Mouse (Mus musculus): Measurements from ENCODE around the gene St14.

DNA sequence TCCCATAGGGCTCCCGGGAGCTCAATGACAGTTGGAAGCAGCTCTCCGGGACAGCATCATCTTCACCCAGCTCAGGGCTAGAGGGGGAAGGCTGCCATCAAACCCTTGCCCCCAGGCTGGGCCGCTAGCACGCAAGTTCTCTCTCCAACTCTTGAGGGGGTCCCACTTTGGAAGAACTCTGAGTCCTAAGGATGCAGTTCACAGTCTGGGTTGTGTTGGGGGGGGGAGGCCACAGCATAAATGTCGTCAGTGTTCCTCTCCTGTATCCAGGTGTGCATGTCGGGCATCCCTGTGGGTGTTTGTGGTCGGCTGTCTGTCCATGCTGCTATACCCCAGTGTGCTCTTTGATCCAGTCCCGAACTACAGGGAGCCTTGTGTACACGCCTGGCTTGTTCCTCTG, 42.1 kb downstream of the St14 start:
- TF ChIP-seq POLR2A (IDR thresholded peaks at IDR 0.05; ENCODE audit: insufficient read length, low read depth): no peak
- no peak for TF ChIP-seq MYOG (IDR thresholded peaks at IDR 0.05; ENCODE audit: control insufficient read depth in 1 of 3, insufficient read depth in 1 of 3, insufficient read length in 2 of 3, low read depth in 2 of 3)
- no peak for TF ChIP-seq TCF12 (IDR thresholded peaks at IDR 0.05; ENCODE audit: insufficient read depth, poor library complexity, severe bottlenecking)
- no peak for TF ChIP-seq MAX (IDR thresholded peaks at IDR 0.05; ENCODE audit: low read depth)
- TF ChIP-seq TCF3 (IDR thresholded peaks at IDR 0.05; ENCODE audit: insufficient read length, low read depth): no peak
- TF ChIP-seq POLR2AphosphoS2 (IDR thresholded peaks at IDR 0.05; ENCODE audit: insufficient read length, low read depth): no peak
- no peak for TF ChIP-seq CEBPB (IDR thresholded peaks at IDR 0.05; ENCODE audit: insufficient read depth, poor library complexity, severe bottlenecking)
- no peak for TF ChIP-seq E2F4 (IDR thresholded peaks at IDR 0.05; ENCODE audit: insufficient read depth)
- TF ChIP-seq REST (IDR thresholded peaks at IDR 0.05; ENCODE audit: insufficient read depth, insufficient read length): no peak
- no peak for TF ChIP-seq MYOD1 (IDR thresholded peaks at IDR 0.05; ENCODE audit: control insufficient read depth in 1 of 3, insufficient read length in 2 of 3, low read depth in 2 of 3)
- TF ChIP-seq USF1 (IDR thresholded peaks at IDR 0.05; ENCODE audit: low read depth): no peak
- no peak for TF ChIP-seq SRF (IDR thresholded peaks at IDR 0.05; ENCODE audit: control insufficient read depth, insufficient read length, low read depth)
